Mouse (Mus musculus): ENCODE measurements around the gene Hist1h2bk. TPM values are rescaled to one million over a fixed set of nuclear protein-coding genes. Genes with fewer than 3 reads are reported as not detected.

The Hist1h2bk gene
- polyA plus RNA-seq, 1 experiment from 2014 or later = 14.1 TPM

DNA sequence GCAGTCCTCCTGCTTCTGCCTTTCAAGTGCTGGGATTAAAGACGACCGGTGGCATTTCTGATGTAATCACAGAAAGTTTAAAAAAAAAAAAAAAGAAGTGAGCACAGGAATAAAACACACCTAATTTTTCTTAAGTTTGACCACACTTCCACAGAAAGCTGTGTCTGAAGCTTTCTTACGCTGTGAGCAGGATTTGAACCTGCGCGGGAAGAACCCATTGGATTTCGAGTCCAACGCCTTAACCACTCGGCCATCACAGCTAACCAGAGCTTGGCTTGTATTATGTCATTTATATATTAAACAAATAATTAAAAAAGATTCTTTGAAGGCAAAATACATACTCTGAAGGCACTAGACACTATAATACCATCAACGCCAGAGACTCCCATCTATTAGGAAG is 13.4 kb upstream of the Hist1h2bk start:
- ATAC-seq (ENCODE audit: low FRiP score, low TSS enrichment) = peak; percentile 80
- peak overlapping the region; percentile 43 for H3K4me3 ChIP-seq (ENCODE audit: low read length)
- no peaks in the 10 kb centered on the region for H3K9me3 ChIP-seq (ENCODE audit: control insufficient read depth, low read length)
- peak overlapping the region; percentile 77 for H3K4me2 ChIP-seq (replicated peaks; ENCODE audit: low read depth, low read length)
- H3K27me3 ChIP-seq (ENCODE audit: control insufficient read depth, insufficient read depth, low read length) = peaks cover 16% of the 10 kb centered on the region
- H3K36me3 ChIP-seq (ENCODE audit: control insufficient read depth, insufficient read depth, low read length) = no peaks in the 10 kb centered on the region
- no peak overlapping the region for H3K27ac ChIP-seq (ENCODE audit: low read depth, low read length)
- WGBS = under 1% methylated on average over 9 of the region's 9 CpGs
- no peaks in the 10 kb centered on the region for H3K4me1 ChIP-seq (ENCODE audit: control insufficient read depth, insufficient read depth, low read length)
- no peak overlapping the region for H3K9ac ChIP-seq (ENCODE audit: low read depth, low read length)

DNA sequence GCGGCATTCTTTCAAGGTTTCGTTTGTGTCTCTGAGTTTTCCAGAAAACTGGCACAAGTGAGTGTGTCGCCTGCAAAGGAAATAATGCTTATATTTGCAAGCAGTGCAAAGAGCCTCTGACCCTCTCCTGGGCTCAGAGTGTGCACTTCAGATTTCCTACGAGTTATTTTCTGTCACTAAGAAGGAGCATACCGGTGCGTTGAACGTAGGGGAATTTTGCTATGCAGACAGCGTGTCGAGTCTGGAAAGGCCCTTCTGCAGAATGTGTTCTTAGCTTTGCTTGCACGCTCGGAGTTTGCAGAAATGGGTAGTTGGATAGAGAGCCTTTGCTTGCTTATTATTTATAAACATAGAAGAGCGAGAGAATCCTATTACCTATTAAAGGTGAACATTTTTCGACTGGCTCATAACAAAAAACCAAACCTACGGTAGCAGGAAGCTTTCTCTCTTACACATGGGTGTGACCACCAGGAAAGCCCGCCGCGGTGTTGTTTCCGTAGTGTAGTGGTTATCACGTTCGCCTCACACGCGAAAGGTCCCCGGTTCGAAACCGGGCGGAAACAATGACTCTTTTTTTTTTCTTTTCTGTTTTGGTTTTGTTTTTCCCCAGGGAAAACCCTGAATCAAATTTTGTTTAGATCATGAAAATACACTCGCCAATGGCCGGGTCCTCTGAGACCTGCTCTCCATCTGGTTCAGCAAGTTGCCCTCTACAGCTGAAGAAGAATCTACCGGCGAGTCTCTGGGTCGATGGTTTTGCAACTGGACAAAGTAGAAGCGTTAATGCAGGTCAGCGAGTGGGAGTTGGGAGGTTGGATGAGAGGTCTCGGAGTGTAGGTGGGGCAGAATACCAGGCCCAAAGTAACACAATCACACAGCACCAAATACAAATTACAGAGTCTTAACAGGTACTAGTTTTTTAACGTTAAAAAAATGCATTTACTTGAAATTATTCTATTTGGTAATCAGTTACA is 9.3 kb upstream of the Hist1h2bk start:
- H3K4me3 ChIP-seq (ENCODE audit: low read length) = peak overlapping the region; percentile 52
- H3K27ac ChIP-seq (ENCODE audit: low read depth, low read length) = no peak overlapping the region
- under 1% methylated on average over 35 of the region's 35 CpGs for WGBS
- no peaks in the 10 kb centered on the region for H3K36me3 ChIP-seq (ENCODE audit: control insufficient read depth, insufficient read depth, low read length)
- peak overlapping the region; percentile 58 for H3K9ac ChIP-seq (ENCODE audit: low read depth, low read length)
- ATAC-seq (ENCODE audit: low FRiP score, low TSS enrichment) = 0 out of 2 replicates have a peak, but pooled peaks have one; percentile 33
- peak overlapping the region; percentile 69 for H3K4me2 ChIP-seq (replicated peaks; ENCODE audit: low read depth, low read length)
- H3K9me3 ChIP-seq (ENCODE audit: control insufficient read depth, low read length) = no peaks in the 10 kb centered on the region
- H3K27me3 ChIP-seq (ENCODE audit: control insufficient read depth, insufficient read depth, low read length) = no peaks in the 10 kb centered on the region
- no peaks in the 10 kb centered on the region for H3K4me1 ChIP-seq (ENCODE audit: control insufficient read depth, insufficient read depth, low read length)

DNA sequence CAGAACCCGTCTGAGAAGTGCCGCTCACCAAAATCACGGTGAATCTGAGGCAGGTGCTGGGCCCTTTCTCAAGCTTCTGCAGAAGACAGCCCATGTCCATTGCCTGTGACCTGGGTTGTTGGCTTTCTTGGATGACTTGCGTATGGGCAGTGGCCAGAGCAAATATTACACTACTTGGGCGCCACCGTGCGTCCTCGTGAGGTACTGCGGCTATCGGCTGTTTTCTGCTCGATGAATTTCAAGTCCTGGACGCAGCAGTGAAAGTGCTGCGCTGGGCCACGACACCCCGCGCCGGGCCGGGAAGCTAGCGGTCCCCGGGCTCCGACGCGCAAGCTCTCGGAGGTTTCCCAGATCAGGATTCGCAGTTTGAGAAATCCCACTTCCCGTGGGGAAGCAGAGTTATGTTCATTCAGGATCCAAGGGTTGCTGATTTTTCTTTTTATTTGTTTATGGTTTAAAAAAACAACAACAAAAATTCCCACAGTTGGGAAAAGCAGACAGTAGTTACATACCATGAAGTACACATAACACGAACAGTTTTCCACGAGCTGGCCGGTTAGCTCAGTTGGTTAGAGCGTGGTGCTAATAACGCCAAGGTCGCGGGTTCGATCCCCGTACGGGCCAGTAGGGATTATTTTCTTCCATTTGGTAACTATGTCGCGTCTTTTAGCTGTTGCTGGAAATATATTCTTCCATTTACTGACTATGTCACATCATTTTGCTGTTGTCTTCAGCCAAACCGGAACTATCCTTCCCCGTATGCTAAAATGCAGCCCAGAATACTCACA is 6.8 kb upstream of the Hist1h2bk start:
- Histone ChIP-seq H3K4me2 (replicated peaks; ENCODE audit: low read depth, low read length) (peak overlapping the region; percentile 52), H3K4me3 (ENCODE audit: low read length) (peak overlapping the region; percentile 60), H3K27me3 (ENCODE audit: control insufficient read depth, insufficient read depth, low read length) (no peaks in the 10 kb centered on the region), H3K9me3 (ENCODE audit: control insufficient read depth, low read length) (no peaks in the 10 kb centered on the region), H3K4me1 (ENCODE audit: control insufficient read depth, insufficient read depth, low read length) (no peaks in the 10 kb centered on the region), H3K27ac (ENCODE audit: low read depth, low read length) (peak overlapping the region; percentile 79), H3K36me3 (ENCODE audit: control insufficient read depth, insufficient read depth, low read length) (no peaks in the 10 kb centered on the region), H3K9ac (ENCODE audit: low read depth, low read length) (peak overlapping the region; percentile 68)
- ATAC-seq (ENCODE audit: low FRiP score, low TSS enrichment) = peak; percentile 78
- WGBS = 1% methylated on average over 40 of the region's 40 CpGs

DNA sequence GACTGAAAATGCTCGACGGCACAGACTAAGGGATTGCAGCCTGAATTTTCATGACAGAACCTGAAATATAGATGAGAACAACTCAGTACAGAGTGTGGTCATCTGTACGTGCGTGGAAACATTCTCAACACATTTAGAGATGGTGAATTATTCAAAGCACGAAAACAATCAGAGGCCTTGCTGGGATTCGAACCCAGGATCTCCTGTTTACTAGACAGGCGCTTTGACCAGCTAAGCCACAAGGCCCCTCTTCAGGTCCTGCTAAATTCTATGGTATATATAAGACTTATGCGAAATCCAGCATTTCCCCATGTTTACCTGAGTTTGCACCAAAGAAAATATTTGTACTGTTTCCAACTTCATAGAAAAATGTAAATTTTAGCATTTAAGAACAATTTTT is 5.7 kb upstream of the Hist1h2bk start:
- no peaks in the 10 kb centered on the region for H3K27me3 ChIP-seq (ENCODE audit: control insufficient read depth, insufficient read depth, low read length)
- H3K9me3 ChIP-seq (ENCODE audit: control insufficient read depth, low read length) = no peaks in the 10 kb centered on the region
- H3K36me3 ChIP-seq (ENCODE audit: control insufficient read depth, insufficient read depth, low read length) = no peaks in the 10 kb centered on the region
- no peaks in the 10 kb centered on the region for H3K4me1 ChIP-seq (ENCODE audit: control insufficient read depth, insufficient read depth, low read length)
- 35% methylated on average over 8 of the region's 8 CpGs for WGBS
- no peak overlapping the region for H3K4me2 ChIP-seq (replicated peaks; ENCODE audit: low read depth, low read length)
- no peak overlapping the region for H3K9ac ChIP-seq (ENCODE audit: low read depth, low read length)
- H3K4me3 ChIP-seq (ENCODE audit: low read length) = no peak overlapping the region
- ATAC-seq (ENCODE audit: low FRiP score, low TSS enrichment) = no peak
- no peak overlapping the region for H3K27ac ChIP-seq (ENCODE audit: low read depth, low read length)

DNA sequence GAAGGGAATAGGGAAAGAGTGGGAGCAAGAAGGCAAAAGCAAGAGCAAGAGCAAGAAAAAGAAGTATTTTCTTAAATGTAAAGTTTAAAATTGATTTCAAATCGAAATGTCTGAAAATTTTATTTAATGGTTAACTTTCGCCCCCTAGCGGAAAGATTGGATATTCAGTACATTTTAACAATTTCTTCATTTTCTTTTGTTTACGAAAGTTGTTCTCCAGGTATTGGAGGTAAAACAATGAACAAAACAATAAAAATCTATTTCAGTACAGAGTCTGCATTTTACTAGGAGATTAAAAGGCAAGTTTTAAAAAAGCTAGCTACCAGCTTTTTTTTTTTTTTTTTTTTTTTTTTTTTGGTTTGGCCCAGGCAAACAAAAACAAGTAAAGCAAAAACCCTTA is 5.2 kb upstream of the Hist1h2bk start:
- H3K4me3 ChIP-seq (ENCODE audit: low read length) = no peak overlapping the region
- H3K4me1 ChIP-seq (ENCODE audit: control insufficient read depth, insufficient read depth, low read length) = no peaks in the 10 kb centered on the region
- no peaks in the 10 kb centered on the region for H3K9me3 ChIP-seq (ENCODE audit: control insufficient read depth, low read length)
- H3K4me2 ChIP-seq (replicated peaks; ENCODE audit: low read depth, low read length) = no peak overlapping the region
- no peak overlapping the region for H3K27ac ChIP-seq (ENCODE audit: low read depth, low read length)
- no peaks in the 10 kb centered on the region for H3K36me3 ChIP-seq (ENCODE audit: control insufficient read depth, insufficient read depth, low read length)
- 18% methylated on average over 4 of the region's 4 CpGs for WGBS
- no peak for ATAC-seq (ENCODE audit: low FRiP score, low TSS enrichment)
- H3K9ac ChIP-seq (ENCODE audit: low read depth, low read length) = no peak overlapping the region
- H3K27me3 ChIP-seq (ENCODE audit: control insufficient read depth, insufficient read depth, low read length) = no peaks in the 10 kb centered on the region

DNA sequence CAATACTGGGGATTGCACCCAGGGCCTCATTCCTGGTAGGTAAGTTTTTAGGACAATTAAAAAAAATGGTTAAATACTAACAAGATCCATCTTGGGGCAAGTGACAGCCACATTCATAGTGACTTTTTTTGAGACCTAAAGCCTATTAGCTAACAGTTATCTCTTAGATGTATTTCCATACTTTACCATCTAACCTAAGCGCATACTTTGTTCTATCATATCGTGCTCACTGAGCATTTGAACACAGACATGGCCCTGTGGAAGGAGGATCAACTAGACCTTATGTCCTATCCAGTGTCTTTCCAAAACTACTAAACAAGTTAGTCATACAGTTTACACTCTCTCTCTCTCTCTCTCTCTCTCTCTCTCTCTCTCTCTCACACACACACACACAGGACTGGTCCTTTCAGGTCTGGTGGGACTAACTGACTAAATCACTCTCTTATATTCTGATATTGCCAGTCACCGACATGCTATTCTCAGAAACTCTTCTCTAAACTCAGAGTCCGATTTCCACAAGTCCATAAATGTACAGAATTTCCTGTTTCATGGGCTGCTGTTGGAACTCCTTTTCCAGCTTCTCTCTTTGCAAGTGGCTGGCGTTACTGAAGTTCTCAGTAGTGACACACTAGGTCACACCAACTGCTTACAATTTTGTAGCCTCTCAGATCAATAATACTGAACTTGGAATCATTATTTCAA is 1.8 kb upstream of the Hist1h2bk start:
- H3K4me3 ChIP-seq (ENCODE audit: low read length) = peak overlapping the region; percentile 45
- H3K9ac ChIP-seq (ENCODE audit: low read depth, low read length) = peak overlapping the region; percentile 67
- peak overlapping the region; percentile 45; the same call in 1 of the 2 replicates for H3K27ac ChIP-seq (ENCODE audit: low read depth, low read length)
- H3K4me1 ChIP-seq (ENCODE audit: control insufficient read depth, insufficient read depth, low read length) = peaks cover 4% of the 10 kb centered on the region; the same call in 1 of the 2 replicates
- 47% methylated on average over 5 of the region's 5 CpGs for WGBS
- no peaks in the 10 kb centered on the region for H3K27me3 ChIP-seq (ENCODE audit: control insufficient read depth, insufficient read depth, low read length)
- H3K4me2 ChIP-seq (replicated peaks; ENCODE audit: low read depth, low read length) = peak overlapping the region; percentile 48
- no peaks in the 10 kb centered on the region for H3K9me3 ChIP-seq (ENCODE audit: control insufficient read depth, low read length)
- ATAC-seq (ENCODE audit: low FRiP score, low TSS enrichment) = no peak
- H3K36me3 ChIP-seq (ENCODE audit: control insufficient read depth, insufficient read depth, low read length) = no peaks in the 10 kb centered on the region

DNA sequence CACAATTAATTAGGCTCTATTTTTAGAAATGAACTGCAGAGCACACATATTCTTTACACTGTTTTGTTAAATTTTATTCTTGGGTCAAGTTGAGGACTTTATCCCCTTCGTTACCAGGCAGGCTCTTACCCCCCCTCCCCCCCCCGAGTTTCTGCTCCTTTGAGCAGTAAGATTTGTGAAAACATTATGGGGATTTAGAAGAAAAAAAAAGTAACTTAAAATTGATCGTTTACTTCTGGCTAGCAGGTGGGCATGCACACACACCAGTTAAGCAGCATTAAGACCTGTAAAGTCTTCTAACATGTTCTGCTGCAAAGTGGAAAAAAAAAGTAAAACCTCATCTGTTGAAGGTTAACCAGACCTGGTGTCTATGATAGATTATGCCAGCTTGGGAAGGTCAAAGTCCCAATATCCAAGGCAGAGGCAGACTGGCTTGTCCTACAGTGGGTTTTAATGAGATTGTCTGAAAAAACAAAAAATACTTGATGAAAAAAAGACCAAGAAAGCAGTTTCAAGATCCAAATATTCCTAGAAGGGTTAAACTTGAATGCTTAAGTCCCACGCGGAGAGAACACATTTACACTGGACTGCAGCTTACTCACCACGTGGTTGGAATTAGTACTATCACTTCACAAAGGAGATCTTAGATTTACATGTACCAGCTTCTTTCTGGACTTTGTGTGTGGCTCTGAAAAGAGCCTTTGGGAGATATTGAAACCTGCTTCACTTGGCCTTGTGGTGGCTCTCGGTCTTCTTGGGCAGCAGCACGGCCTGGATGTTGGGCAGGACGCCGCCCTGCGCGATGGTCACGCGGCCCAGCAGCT is 1.0 kb upstream of the Hist1h2bk start:
- Histone ChIP-seq H3K27ac (ENCODE audit: low read depth, low read length) (peak overlapping the region; percentile 96), H3K27me3 (ENCODE audit: control insufficient read depth, insufficient read depth, low read length) (no peaks in the 10 kb centered on the region), H3K9me3 (ENCODE audit: control insufficient read depth, low read length) (no peaks in the 10 kb centered on the region), H3K36me3 (ENCODE audit: control insufficient read depth, insufficient read depth, low read length) (no peaks in the 10 kb centered on the region), H3K4me3 (ENCODE audit: low read length) (peak overlapping the region; percentile 45), H3K9ac (ENCODE audit: low read depth, low read length) (peak overlapping the region; percentile 67), H3K4me2 (replicated peaks; ENCODE audit: low read depth, low read length) (peak overlapping the region; percentile 48), H3K4me1 (ENCODE audit: control insufficient read depth, insufficient read depth, low read length) (peaks cover 4% of the 10 kb centered on the region; the same call in 1 of the 2 replicates)
- ATAC-seq (ENCODE audit: low FRiP score, low TSS enrichment) = no peak
- WGBS = 3% methylated on average over 11 of the region's 14 CpGs
